Mouse (Mus musculus) MEL (cell line): ENCODE data around the gene Pnpla2. TPM values are rescaled to one million over a fixed set of nuclear protein-coding genes. Genes with fewer than 3 reads are reported as not detected.
A peak's percentile ranks its signal among the peaks of the same experiment; 100 is the strongest.

Source experiments
- DNase-seq: peaks from one replicate; pipeline ENCODE4 v3.0.0; 2011; ENCODE audit warnings: low read depth, low spot score
- H3K27ac ChIP-seq: 2 replicates; pipeline ENCODE4 v1.5.1; 2012; ENCODE audit warnings: low read depth, mild to moderate bottlenecking, control low read depth, low read length, moderate library complexity; ENCODE audit not compliant: control insufficient read depth
- H3K27me3 ChIP-seq, 2 experiments: fragments of 150-350 bp in 1 of 2; sonication (generic) in 1 of 2; 2 replicates each; pipeline ENCODE4 v1.6.1; 2012; ENCODE audit warnings: low read length in 2 of 2, mild to moderate bottlenecking in 2 of 2, improper control_type of control experiment in 1 of 2, moderate library complexity in 1 of 2; ENCODE audit not compliant: insufficient read depth in 2 of 2, control insufficient read depth in 1 of 2
- H3K36me3 ChIP-seq, 2 experiments: 2 replicates each; pipeline ENCODE4 v1.6.1; 2012 to 2014; ENCODE audit warnings: low read length in 2 of 2, improper control_type of control experiment in 1 of 2, inconsistent platforms in 1 of 2, mild to moderate bottlenecking in 1 of 2; ENCODE audit not compliant: insufficient read depth in 2 of 2, control insufficient read depth in 1 of 2
- H3K4me1 ChIP-seq, 2 experiments: fragments of 150-350 bp in 1 of 2; sonication (generic) in 1 of 2; 2 replicates each; pipeline ENCODE4 v1.6.1; 2012; ENCODE audit warnings: low read length in 2 of 2, improper control_type of control experiment in 1 of 2, mild to moderate bottlenecking in 1 of 2; ENCODE audit not compliant: insufficient read depth in 2 of 2, control insufficient read depth in 1 of 2
- H3K4me3 ChIP-seq, 2 experiments: fragments of 150-350 bp in 1 of 2; sonication (generic) in 1 of 2; 2 replicates each; pipeline ENCODE4 v1.5.1; 2012; ENCODE audit warnings: low read depth in 2 of 2, low read length in 2 of 2, mild to moderate bottlenecking in 2 of 2, moderate library complexity in 2 of 2, control low read depth in 1 of 2, improper control_type of control experiment in 1 of 2; ENCODE audit not compliant: control insufficient read depth in 1 of 2, insufficient read depth in 1 of 2
- H3K79me2 ChIP-seq: 2 replicates; pipeline ENCODE4 v1.6.1; 2012; ENCODE audit warnings: mild to moderate bottlenecking, low read length, moderate library complexity; ENCODE audit not compliant: control insufficient read depth, poor library complexity, insufficient read depth
- H3K9ac ChIP-seq: 2 replicates; pipeline ENCODE4 v1.6.1; 2012; ENCODE audit warnings: low read depth, mild to moderate bottlenecking, control low read depth, low read length, moderate library complexity; ENCODE audit not compliant: control insufficient read depth, poor library complexity, severe bottlenecking
- H3K9me3 ChIP-seq: fragments of 150-350 bp; sonication (generic); replicated peaks from 2 replicates; pipeline ENCODE4 v1.6.1; 2012; ENCODE audit warnings: mild to moderate bottlenecking, low read length, improper control_type of control experiment, moderate library complexity; ENCODE audit not compliant: insufficient read depth
- BHLHE40 ChIP-seq: IDR thresholded peaks from 2 replicates; pipeline ENCODE4 v1.6.1; 2012; ENCODE audit warnings: low read depth, mild to moderate bottlenecking, inconsistent platforms, low read length, improper control_type of control experiment, borderline replicate concordance
- CHD1 ChIP-seq: IDR thresholded peaks from 2 replicates; pipeline ENCODE4 v1.6.1; 2012; ENCODE audit warnings: low read depth, mild to moderate bottlenecking, inconsistent platforms, low read length, improper control_type of control experiment
- CHD2 ChIP-seq: IDR thresholded peaks from 2 replicates; pipeline ENCODE4 v1.6.1; 2011; ENCODE audit warnings: low read length, improper control_type of control experiment
- CTCF ChIP-seq, 3 experiments: IDR thresholded peaks in 2 of 3; conservative IDR thresholded peaks in 1 of 3; 2 replicates each; pipeline ENCODE4 v1.5.1; 2011 to 2012; ENCODE audit warnings: low read length in 3 of 3, low read depth in 2 of 3, mild to moderate bottlenecking in 2 of 3, improper control_type of control experiment in 1 of 3, inconsistent platforms in 1 of 3, mixed read lengths in 1 of 3, moderate library complexity in 1 of 3; ENCODE audit not compliant: control insufficient read depth in 1 of 3, insufficient read depth in 1 of 3, poor library complexity in 1 of 3, severe bottlenecking in 1 of 3
- E2F4 ChIP-seq: IDR thresholded peaks from 2 replicates; pipeline ENCODE4 v1.6.1; 2011; ENCODE audit warnings: low read depth, low read length, improper control_type of control experiment, borderline replicate concordance
- ELF1 ChIP-seq: IDR thresholded peaks from 2 replicates; pipeline ENCODE4 v1.6.1; 2014; ENCODE audit warnings: low read depth, mild to moderate bottlenecking, inconsistent platforms, low read length, improper control_type of control experiment, moderate library complexity
- EP300 ChIP-seq, 2 experiments: IDR thresholded peaks; 2 replicates each; pipeline ENCODE4 v1.6.1; 2011; ENCODE audit warnings: improper control_type of control experiment in 2 of 2, low read length in 2 of 2, low read depth in 1 of 2, mild to moderate bottlenecking in 1 of 2
- ETS1 ChIP-seq: IDR thresholded peaks from 2 replicates; pipeline ENCODE4 v1.6.1; 2012; ENCODE audit warnings: low read depth, mild to moderate bottlenecking, inconsistent platforms, low read length, improper control_type of control experiment, moderate library complexity
- GATA1 ChIP-seq: IDR thresholded peaks from 2 replicates; pipeline ENCODE4 v1.6.1; 2011; ENCODE audit warnings: low read depth, low read length, improper control_type of control experiment
- HCFC1 ChIP-seq: IDR thresholded peaks from 2 replicates; pipeline ENCODE4 v1.6.1; 2012; ENCODE audit warnings: low read depth, mild to moderate bottlenecking, inconsistent platforms, low read length, improper control_type of control experiment, moderate library complexity
- JUND ChIP-seq: IDR thresholded peaks from 2 replicates; pipeline ENCODE4 v1.6.1; 2011; ENCODE audit warnings: low read depth, mild to moderate bottlenecking, improper control_type of control experiment, low read length
- KAT2A ChIP-seq: conservative IDR thresholded peaks from 2 replicates; pipeline ENCODE4 v1.6.1; 2012; ENCODE audit warnings: low read depth, low read length, improper control_type of control experiment, inconsistent platforms
- MAFK ChIP-seq: IDR thresholded peaks from 2 replicates; pipeline ENCODE4 v1.6.1; 2011; ENCODE audit warnings: low read depth, mild to moderate bottlenecking, low read length, improper control_type of control experiment, borderline replicate concordance
- MAZ ChIP-seq: IDR thresholded peaks from 2 replicates; pipeline ENCODE4 v1.6.1; 2012; ENCODE audit warnings: low read depth, mild to moderate bottlenecking, inconsistent platforms, low read length, improper control_type of control experiment
- MEF2A ChIP-seq: IDR thresholded peaks from 2 replicates; pipeline ENCODE4 v1.6.1; 2014; ENCODE audit warnings: low read depth, mild to moderate bottlenecking, inconsistent platforms, low read length, improper control_type of control experiment; ENCODE audit not compliant: poor library complexity, insufficient replicate concordance, severe bottlenecking; ENCODE audit errors: extremely low read depth
- MXI1 ChIP-seq: IDR thresholded peaks from 2 replicates; pipeline ENCODE4 v1.6.1; 2011; ENCODE audit warnings: mild to moderate bottlenecking, low read depth, low read length, improper control_type of control experiment
- MYB ChIP-seq: IDR thresholded peaks from 2 replicates; pipeline ENCODE4 v1.6.1; 2011; ENCODE audit warnings: mild to moderate bottlenecking, low read depth, low read length, improper control_type of control experiment
- MYC ChIP-seq: IDR thresholded peaks from 2 replicates; pipeline ENCODE4 v1.6.1; 2011; ENCODE audit warnings: low read depth, mild to moderate bottlenecking, low read length, improper control_type of control experiment, moderate library complexity
- NELFE ChIP-seq: IDR thresholded peaks from 2 replicates; pipeline ENCODE4 v1.6.1; 2011; ENCODE audit warnings: low read depth, low read length, improper control_type of control experiment
- NRF1 ChIP-seq: IDR thresholded peaks from 2 replicates; pipeline ENCODE4 v1.6.1; 2014; ENCODE audit warnings: low read depth, mild to moderate bottlenecking, inconsistent platforms, low read length, improper control_type of control experiment, moderate library complexity; ENCODE audit not compliant: poor library complexity, insufficient read depth, severe bottlenecking
- POLR2A ChIP-seq, 2 experiments: IDR thresholded peaks; 2 replicates each; pipeline ENCODE4 v1.6.1; 2011 to 2012; ENCODE audit warnings: low read length in 2 of 2, mild to moderate bottlenecking in 2 of 2, control low read depth in 1 of 2, improper control_type of control experiment in 1 of 2, low read depth in 1 of 2, moderate library complexity in 1 of 2; ENCODE audit not compliant: control insufficient read depth in 1 of 2, insufficient read depth in 1 of 2, poor library complexity in 1 of 2
- POLR2AphosphoS2 ChIP-seq: IDR thresholded peaks from 2 replicates; pipeline ENCODE4 v1.6.1; 2011; ENCODE audit warnings: low read length, improper control_type of control experiment
- POLR2AphosphoS5 ChIP-seq: IDR thresholded peaks from 2 replicates; pipeline ENCODE4 v1.6.1; 2012; ENCODE audit warnings: low read depth, borderline replicate concordance, mild to moderate bottlenecking, inconsistent platforms, low read length, moderate library complexity, mixed read lengths
- RCOR1 ChIP-seq: IDR thresholded peaks from 2 replicates; pipeline ENCODE4 v1.6.1; 2012; ENCODE audit warnings: low read depth, mild to moderate bottlenecking, inconsistent platforms, low read length, improper control_type of control experiment
- TAL1 ChIP-seq: IDR thresholded peaks from 2 replicates; pipeline ENCODE4 v1.6.1; 2012; ENCODE audit warnings: mild to moderate bottlenecking, inconsistent platforms, low read length, moderate library complexity, mixed read lengths
- TBP ChIP-seq: IDR thresholded peaks from 2 replicates; pipeline ENCODE4 v1.8.0; 2011; ENCODE audit warnings: low read depth, low read length, improper control_type of control experiment
- TCF12 ChIP-seq: IDR thresholded peaks from 2 replicates; pipeline ENCODE4 v1.6.1; 2014; ENCODE audit warnings: low read depth, mild to moderate bottlenecking, inconsistent platforms, low read length, improper control_type of control experiment, moderate library complexity
- UBTF ChIP-seq: IDR thresholded peaks from 2 replicates; pipeline ENCODE4 v1.6.1; 2012; ENCODE audit warnings: low read depth, mild to moderate bottlenecking, inconsistent platforms, low read length, improper control_type of control experiment, moderate library complexity, borderline replicate concordance; ENCODE audit not compliant: insufficient read depth
- USF1 ChIP-seq: IDR thresholded peaks from 2 replicates; pipeline ENCODE4 v1.6.1; 2014; ENCODE audit warnings: low read depth, mild to moderate bottlenecking, inconsistent platforms, low read length, improper control_type of control experiment, moderate library complexity
- USF2 ChIP-seq, 2 experiments: IDR thresholded peaks; 2 replicates each; pipeline ENCODE4 v1.6.1; 2011 to 2012; ENCODE audit warnings: improper control_type of control experiment in 2 of 2, low read length in 2 of 2, borderline replicate concordance in 1 of 2, inconsistent platforms in 1 of 2, low read depth in 1 of 2, mild to moderate bottlenecking in 1 of 2; ENCODE audit not compliant: insufficient read depth in 1 of 2
- ZC3H11A ChIP-seq: IDR thresholded peaks from 2 replicates; pipeline ENCODE4 v1.6.1; 2012; ENCODE audit warnings: low read depth, mild to moderate bottlenecking, inconsistent platforms, low read length, improper control_type of control experiment
- ZKSCAN1 ChIP-seq: IDR thresholded peaks from 2 replicates; pipeline ENCODE4 v1.6.1; 2012; ENCODE audit warnings: low read depth, mild to moderate bottlenecking, inconsistent platforms, low read length, improper control_type of control experiment, moderate library complexity
- ZMIZ1 ChIP-seq: IDR thresholded peaks from 2 replicates; pipeline ENCODE4 v1.6.1; 2012; ENCODE audit warnings: low read depth, mild to moderate bottlenecking, inconsistent platforms, low read length, improper control_type of control experiment, moderate library complexity
- ZNF384 ChIP-seq: IDR thresholded peaks from 2 replicates; pipeline ENCODE4 v1.6.1; 2012; ENCODE audit warnings: low read depth, mild to moderate bottlenecking, inconsistent platforms, low read length, improper control_type of control experiment
- polyA plus RNA-seq, 2 experiments: library from polyadenylated mRNA; stranded (reverse) in 1 of 2; unstranded in 1 of 2; fragments of >175 nt in 1 of 2; fragments of >200 nt in 1 of 2; gene quantifications; 2 replicates each; pipeline versions ENCODE4 v1.2.1 to v1.2.4; 2012; ENCODE audit warnings: low replicate concordance in 2 of 2, low read depth in 1 of 2; ENCODE audit not compliant: insufficient read length in 2 of 2, insufficient read depth in 1 of 2, missing spikeins in 1 of 2
- total RNA-seq: library from RNA; depleted of rRNA; stranded (reverse); fragments of 300-350 nt; gene quantifications from 2 replicates; pipeline ENCODE4 v1.2.3, GENCODE M21; 2012

Pnpla2 gene
- total and polyA plus RNA-seq, 3 experiments: 8.3 to 38.6 TPM; not detected in 1

- H3K9ac ChIP-seq: peak within 1 kb of the TSS; percentile 92
- H3K27me3 ChIP-seq: no peaks in the 10 kb centered on the region
- H3K79me2 ChIP-seq: peaks cover 40% of the 10 kb centered on the region
- H3K9me3 ChIP-seq: no peaks in the 10 kb centered on the region
- DNase-seq: peak; percentile 98
- peak within 1 kb of the TSS; percentile 72 to 87 for H3K4me3 ChIP-seq
- H3K36me3 ChIP-seq: peaks cover 15 to 32% of the 10 kb centered on the region in 2 experiments
- peak within 1 kb of the TSS; percentile 92 for H3K27ac ChIP-seq
- peaks cover 0 to 36% of the 10 kb centered on the region in 2 experiments; a peak in 2 of 4 replicates for H3K4me1 ChIP-seq
- TF ChIP-seq USF2 (IDR thresholded peaks at IDR 0.05; ENCODE audit: borderline replicate concordance in 1 of 2, insufficient read depth in 1 of 2, low read depth in 1 of 2, low read length in 2 of 2): no peak
- TF ChIP-seq CHD1: 0 out of 2 replicates have a peak, but pooled peaks have one; percentile 63
- no peak for TF ChIP-seq JUND
- peak; percentile 50; the same call in 1 of the 2 replicates for TF ChIP-seq NRF1
- no peak for TF ChIP-seq CHD2
- peak; percentile 99 for TF ChIP-seq MXI1
- TF ChIP-seq TBP: peak; percentile 87; the same call in 1 of the 2 replicates
- peak; percentile 72 for TF ChIP-seq ZMIZ1
- TF ChIP-seq TAL1: no peak
- no peak for TF ChIP-seq ZKSCAN1
- 0 out of 2 replicates have a peak, but pooled peaks have one; percentile 17 for TF ChIP-seq POLR2AphosphoS5
- TF ChIP-seq POLR2A (IDR thresholded peaks at IDR 0.05; ENCODE audit: control insufficient read depth in 1 of 2, insufficient read depth in 1 of 2, low read depth in 1 of 2, low read length in 2 of 2, poor library complexity in 1 of 2): peak; percentile 87 to 93
- no peak for TF ChIP-seq UBTF
- no peak; the same call in 1 of the 2 replicates for TF ChIP-seq BHLHE40
- no peak for TF ChIP-seq E2F4
- TF ChIP-seq MYB: no peak
- TF ChIP-seq KAT2A: peak; percentile 86
- TF ChIP-seq ETS1: peak; percentile 39; the same call in 1 of the 2 replicates
- peak; percentile 50 for TF ChIP-seq ZNF384
- TF ChIP-seq CTCF (IDR thresholded peaks at IDR 0.05 in 2 of 3, conservative IDR thresholded peaks at IDR 0.05 in 1 of 3; ENCODE audit: control insufficient read depth in 1 of 3, insufficient read depth in 1 of 3, low read depth in 2 of 3, low read length in 3 of 3, poor library complexity in 1 of 3, severe bottlenecking in 1 of 3): 0 out of 6 replicates have a peak, but pooled peaks of 1 of the 3 experiments have one; percentile 7
- TF ChIP-seq USF1: peak; percentile 85
- peak; percentile 94 for TF ChIP-seq HCFC1
- peak; percentile 94 for TF ChIP-seq ELF1
- TF ChIP-seq ZC3H11A: no peak
- TF ChIP-seq MAZ: peak; percentile 21; the same call in 1 of the 2 replicates
- no peak for TF ChIP-seq GATA1
- TF ChIP-seq EP300 (IDR thresholded peaks at IDR 0.05; ENCODE audit: low read depth in 1 of 2, low read length in 2 of 2): no peak
- no peak for TF ChIP-seq MEF2A
- TF ChIP-seq TCF12: peak; percentile 65
- no peak for TF ChIP-seq MAFK
- peak; percentile 98 for TF ChIP-seq MYC
- no peak for TF ChIP-seq RCOR1
- peak; percentile 88 for TF ChIP-seq POLR2AphosphoS2
- TF ChIP-seq NELFE: peak; percentile 84
Observed at GRCm38 (mm10) chr7:141447110-141447991, 7.6 kb upstream of the Pnpla2 start, which contains the start of gene Rplp2. Rplp2 (plus strand) TSS chr7:141447370.
